Mouse (Mus musculus): ENCODE measurements around the gene Gucy2e. TPM values are rescaled to one million over a fixed set of nuclear protein-coding genes. Genes with fewer than 3 reads are reported as not detected.

The Gucy2e gene
- total RNA-seq, 2 experiments from 2014 or later = 0.52 to 0.87 TPM

DNA sequence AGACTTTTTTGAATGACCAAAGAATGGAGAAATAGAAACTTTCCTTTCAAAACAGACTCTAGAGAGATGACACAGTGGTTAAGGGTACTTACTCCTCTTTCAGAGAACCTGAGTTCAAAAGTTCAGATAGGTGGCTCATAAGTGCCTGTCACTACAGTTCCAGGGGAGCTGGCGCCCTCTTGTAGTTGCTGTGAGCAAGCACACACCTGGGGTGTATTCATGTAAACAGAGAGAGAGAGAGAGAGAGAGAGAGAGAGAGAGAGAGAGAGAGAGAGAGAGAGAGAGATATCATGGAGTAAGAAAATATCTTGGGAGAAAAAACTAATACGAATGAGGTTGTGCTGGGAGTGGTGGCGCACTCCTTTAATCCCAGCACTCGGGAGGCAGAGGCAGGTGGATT, 56.7 kb downstream of the Gucy2e start:
- intact Hi-C loops (cut with DNase I) = no loop called here
- no peak for DNase-seq

DNA sequence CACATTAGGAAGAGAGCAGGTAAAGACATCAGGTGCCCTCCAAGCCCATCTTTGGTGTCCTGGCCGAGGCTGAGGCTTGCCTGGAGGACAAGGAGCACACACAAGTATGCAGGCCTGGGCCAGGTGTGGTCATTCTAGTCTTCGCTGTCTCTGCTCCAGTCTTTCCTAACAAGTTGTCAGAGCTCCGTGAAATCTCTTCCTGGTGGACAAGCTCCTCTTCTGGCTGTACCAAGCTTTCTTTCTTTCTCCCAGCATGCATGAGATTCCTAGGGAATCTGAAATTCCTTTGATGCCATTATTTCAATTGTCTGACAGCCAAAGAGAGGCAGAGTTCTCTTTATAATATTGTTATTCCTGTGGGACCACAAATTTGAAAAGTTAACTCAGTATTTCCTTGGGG, 57.3 kb downstream of the Gucy2e start:
- no peak for DNase-seq
- intact Hi-C loops (cut with DNase I) = no loop called here

DNA sequence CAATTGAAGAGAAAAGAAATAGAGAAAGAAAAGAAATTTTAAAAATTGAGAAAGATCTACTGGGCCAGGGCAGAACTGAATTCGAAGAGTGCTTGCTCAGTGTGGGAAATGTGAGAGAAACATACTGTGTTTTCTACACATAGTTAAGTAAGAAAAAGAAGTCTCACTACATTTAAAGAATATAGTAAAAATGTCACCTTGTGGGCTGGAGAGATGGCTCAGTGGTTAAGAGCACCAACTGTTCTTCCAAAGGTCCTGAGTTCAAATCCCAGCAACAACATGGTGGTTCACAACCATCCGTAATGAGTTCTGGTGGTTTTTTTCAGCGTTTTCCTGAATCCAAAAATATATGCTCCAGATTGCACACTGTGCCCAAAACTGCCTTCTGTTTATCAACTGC, 58.3 kb downstream of the Gucy2e start:
- intact Hi-C loops (cut with DNase I) = no loop called here
- no peak for DNase-seq

DNA sequence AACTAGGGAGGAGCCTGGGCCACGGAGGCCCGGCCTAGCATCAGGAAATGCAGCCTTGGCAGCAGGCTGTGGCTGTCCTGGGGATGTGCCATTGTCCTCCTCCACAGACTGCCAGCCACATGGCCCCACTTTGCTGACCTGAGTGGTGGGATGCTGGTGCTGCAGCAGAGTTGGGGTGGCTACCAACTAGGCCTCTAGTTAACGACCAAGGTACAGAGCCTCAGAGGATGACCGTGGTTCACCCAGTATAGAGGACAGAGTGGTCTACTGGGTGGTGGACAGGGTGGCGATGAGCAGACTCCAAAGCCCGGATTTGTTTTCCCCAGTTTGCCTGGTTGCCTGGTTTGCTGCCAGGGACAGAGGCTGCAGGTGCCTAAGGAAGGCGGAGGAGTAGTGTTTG, 62.1 kb downstream of the Gucy2e start:
- intact Hi-C loops (cut with DNase I) = no loop called here

DNA sequence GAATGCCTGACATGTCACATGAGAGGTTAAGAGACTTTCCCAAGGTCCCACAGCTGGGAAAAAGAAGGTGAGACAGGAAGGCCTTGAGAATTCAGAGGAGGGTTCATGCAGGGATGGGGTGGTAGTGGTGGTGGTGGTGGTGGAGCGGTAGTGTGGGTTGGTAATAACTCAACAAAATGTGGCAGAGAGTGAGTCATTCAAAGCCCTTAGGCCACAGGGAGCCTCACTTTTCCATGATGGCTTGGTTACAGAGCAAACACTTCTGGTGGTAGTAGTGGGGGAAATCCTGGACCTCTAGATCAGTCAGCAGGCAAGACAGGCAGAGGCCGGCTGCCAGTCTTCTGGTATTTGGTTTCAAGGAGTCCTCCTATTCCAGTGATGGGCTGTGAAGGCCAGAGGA, 64.2 kb downstream of the Gucy2e start:
- no peak for DNase-seq
- intact Hi-C loops (cut with DNase I) = no loop called here

More for the DNA sequence above, 62.1 kb downstream of the Gucy2e start:
- DNase-seq = no peak

DNA sequence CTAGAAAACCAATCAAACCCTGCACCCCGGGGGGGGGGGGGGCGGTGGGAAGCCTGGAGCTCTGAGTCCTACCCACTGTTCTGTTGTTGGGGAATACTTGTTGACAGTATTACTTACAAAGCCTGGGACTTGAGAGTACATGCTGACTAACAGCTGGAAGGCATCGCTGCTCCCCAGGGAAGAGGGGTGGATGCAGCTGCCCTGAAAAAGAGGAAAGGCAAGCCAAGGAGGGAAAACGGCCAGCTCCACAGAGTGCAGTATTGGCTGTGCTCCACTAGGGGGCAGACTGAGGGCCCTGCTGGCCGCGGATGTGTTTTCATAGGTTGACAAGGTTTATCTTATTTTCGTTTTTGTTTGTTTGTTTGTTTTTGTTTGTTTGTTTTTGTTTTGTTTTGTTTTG, 65.2 kb downstream of the Gucy2e start:
- peak; percentile 60 for DNase-seq
- intact Hi-C loops (cut with DNase I) = no loop called here

DNA sequence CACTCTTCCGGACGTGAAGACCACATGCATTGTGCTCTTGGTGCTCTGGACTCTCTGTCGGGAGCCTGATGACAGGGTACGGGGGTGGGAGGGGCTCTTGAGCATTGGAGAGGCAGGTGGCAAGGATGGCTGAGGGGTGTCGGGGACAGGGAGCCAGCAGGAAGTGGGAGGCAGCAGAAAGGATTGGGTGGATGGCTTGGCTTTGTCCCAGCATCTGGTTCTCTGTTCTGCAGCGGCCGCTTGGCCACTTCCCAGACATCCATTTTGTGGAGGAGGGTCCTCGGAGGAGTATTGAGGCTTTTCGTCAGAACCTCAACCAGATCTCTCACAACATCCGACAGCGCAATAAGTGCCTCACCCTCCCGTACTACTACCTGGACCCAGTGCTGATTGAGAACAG, 67.5 kb downstream of the Gucy2e start:
- intact Hi-C loops (cut with DNase I) = no loop called here
- DNase-seq = no peak

Other genes with a start within 250 kb of the Gucy2e start
- 10 to 100 TPM; 35.3 to 36.6 TPM for gene Pfas, start 228.6 kb downstream of the Gucy2e start, total RNA-seq (2021)
- 10 to 100 TPM; 60.8 to 64.7 TPM for gene Ctc1, start 221.1 kb downstream of the Gucy2e start, total RNA-seq (2021)
- gene Aurkb, start 191.4 kb downstream of the Gucy2e start, total RNA-seq (2021) = 1 to 10 TPM; 8.2 to 10.0 TPM
- gene Borcs6, start 177.3 kb downstream of the Gucy2e start, total RNA-seq (2021) = 10 to 100 TPM; 23.8 to 25.2 TPM
- gene Tmem107, start 166.2 kb downstream of the Gucy2e start, total RNA-seq (2021) = 10 to 100 TPM; 13.9 to 14.8 TPM
- 100 to 1,000 TPM; 579 to 594 TPM for gene Vamp2, start 148.5 kb downstream of the Gucy2e start, total RNA-seq (2021)
- gene Per1, start 141.8 kb downstream of the Gucy2e start, total RNA-seq (2021) = 10 to 100 TPM; 52.8 to 58.0 TPM
- 1 to 10 TPM; 2.3 to 2.6 TPM for gene Hes7, start 116.6 kb downstream of the Gucy2e start, total RNA-seq (2021)
- 1 to 10 TPM; 1.2 to 1.7 TPM for gene 9130213A22Rik, start 114.4 kb downstream of the Gucy2e start, total RNA-seq (2021)
- 10 to 100 TPM; 10.8 to 13.1 TPM for gene Aloxe3, start 111.1 kb downstream of the Gucy2e start, total RNA-seq (2021)
- gene Alox12b, start 80.0 kb downstream of the Gucy2e start, total RNA-seq (2021) = under 1 TPM; 0.16 to 0.18 TPM
- 1 to 10 TPM; 1.2 to 2.5 TPM for gene Alox8, start 39.2 kb downstream of the Gucy2e start, total RNA-seq (2021)
- gene Cntrob, start 86.7 kb upstream of the Gucy2e start, total RNA-seq (2021) = 10 to 100 TPM; 23.9 to 25.2 TPM
- gene Trappc1, start 86.9 kb upstream of the Gucy2e start, total RNA-seq (2021) = 10 to 100 TPM; 67.1 to 69.1 TPM
- gene Kcnab3, start 89.2 kb upstream of the Gucy2e start, total RNA-seq (2021) = 10 to 100 TPM in 1 of 2 experiments, 1 to 10 TPM in 1; 8.8 to 12.6 TPM
- 10 to 100 TPM; 77.3 to 89.1 TPM for gene Rnf227, start 103.4 kb upstream of the Gucy2e start, total RNA-seq (2021)
- gene Chd3, start 132.4 kb upstream of the Gucy2e start, total RNA-seq (2021) = 100 to 1,000 TPM; 552 to 572 TPM
- gene Naa38, start 158.5 kb upstream of the Gucy2e start, total RNA-seq (2021) = 10 to 100 TPM; 60.2 to 63.9 TPM
- gene Cyb5d1, start 158.6 kb upstream of the Gucy2e start, total RNA-seq (2021) = 10 to 100 TPM; 36.3 to 41.1 TPM
- 1 to 10 TPM; 3.1 to 4.2 TPM for gene Tmem88, start 161.2 kb upstream of the Gucy2e start, total RNA-seq (2021)
- 10 to 100 TPM; 77.2 to 85.8 TPM for gene Kdm6b, start 176.6 kb upstream of the Gucy2e start, total RNA-seq (2021)

Measured in left cerebral cortex, postnatal 4 days (tissue).